Mouse (Mus musculus) heart, embryonic 15.5 days (tissue): Measurements from ENCODE around the gene Cmya5. TPM values are rescaled to one million over a fixed set of nuclear protein-coding genes. Genes with fewer than 3 reads are reported as not detected.
A peak's percentile ranks its signal among the peaks of the same experiment; 100 is the strongest.

Source experiments
- ATAC-seq: fragments of 200-750 bp; cut with Nextera tagmentation; replicated peaks from 2 replicates; pipeline ENCODE4 v1.8.0; 2017; ENCODE audit warnings: low read depth, moderate TSS enrichment; ENCODE audit not compliant: insufficient number of reproducible peaks, insufficient read depth, low FRiP score
- H3K27ac ChIP-seq: fragments of 300-500 bp; sonication (generic); 2 replicates; pipeline ENCODE4 v1.5.1; 2015; ENCODE audit warnings: mild to moderate bottlenecking, inconsistent platforms
- H3K27me3 ChIP-seq: fragments of 300-500 bp; sonication (generic); 2 replicates; pipeline ENCODE4 v1.6.1; 2015; ENCODE audit warnings: inconsistent platforms
- H3K36me3 ChIP-seq: fragments of 300-500 bp; sonication (generic); 2 replicates; pipeline ENCODE4 v1.6.1; 2015; ENCODE audit warnings: mild to moderate bottlenecking, inconsistent platforms
- H3K4me1 ChIP-seq: fragments of 300-500 bp; sonication (generic); replicated peaks from 2 replicates; pipeline ENCODE4 v1.6.1; 2015; ENCODE audit warnings: inconsistent platforms
- H3K4me2 ChIP-seq: fragments of 300-500 bp; sonication (generic); 2 replicates; pipeline ENCODE4 v1.6.1; 2015; ENCODE audit warnings: inconsistent platforms, mild to moderate bottlenecking, moderate library complexity
- H3K4me3 ChIP-seq: fragments of 300-500 bp; sonication (generic); 2 replicates; pipeline ENCODE4 v1.5.1; 2015; ENCODE audit warnings: mild to moderate bottlenecking, inconsistent platforms
- H3K9ac ChIP-seq: fragments of 300-500 bp; sonication (generic); 2 replicates; pipeline ENCODE4 v1.6.1; 2015; ENCODE audit warnings: mild to moderate bottlenecking, inconsistent platforms
- H3K9me3 ChIP-seq: fragments of 300-500 bp; sonication (generic); replicated peaks from 2 replicates; pipeline ENCODE4 v1.6.1; 2016; ENCODE audit warnings: inconsistent platforms
- WGBS: fragments of 180-500 bp; shearing (Covaris S2); methylation state at CpG from one replicate; pipeline ENCODE4 v1.1.7; 2015; ENCODE audit warnings: mixed read lengths; 5-methylcytosine and 5-hydroxymethylcytosine counted together
- polyA plus RNA-seq: library from polyadenylated mRNA; unstranded; fragments of >200 nt; fragmentation: Nextera tagmentation; extraction: Ambion mirVana; gene quantifications from 2 replicates; pipeline ENCODE4 v1.2.1, GENCODE M21; 2015

Cmya5 gene
- polyA plus RNA-seq, 1 experiment from 2014 or later = 5.7 TPM

DNA sequence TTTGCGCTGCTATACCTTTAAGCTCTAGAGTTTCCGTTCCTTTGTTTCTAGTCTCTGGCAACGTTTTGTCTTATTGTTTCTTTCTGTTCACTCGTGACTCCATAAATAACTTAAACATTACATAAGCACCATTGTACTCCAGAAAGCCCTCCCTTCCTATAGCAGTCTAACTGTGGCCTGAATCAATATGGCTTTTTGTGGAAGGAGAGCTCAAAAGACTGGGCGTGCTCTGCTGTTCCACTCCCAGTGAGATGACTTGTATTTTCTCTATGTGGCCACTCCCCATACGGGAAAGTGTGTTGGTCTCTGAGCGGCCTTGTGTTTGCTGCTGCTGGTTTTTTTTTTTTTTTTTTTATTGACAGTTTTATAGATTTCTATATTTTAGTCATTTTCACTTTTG is 27.3 kb downstream of the Cmya5 start:
- Histone ChIP-seq H3K27ac (peak overlapping the region; percentile 56), H3K36me3 (no peaks in the 10 kb centered on the region), H3K9me3 (no peaks in the 10 kb centered on the region), H3K27me3 (no peaks in the 10 kb centered on the region), H3K4me2 (no peak overlapping the region), H3K4me3 (no peak overlapping the region), H3K4me1 (no peaks in the 10 kb centered on the region), H3K9ac (no peak overlapping the region)
- WGBS = 74% methylated on average over 7 of the region's 7 CpGs
- ATAC-seq = 0 out of 2 replicates have a peak, but pooled peaks have one; percentile 39

DNA sequence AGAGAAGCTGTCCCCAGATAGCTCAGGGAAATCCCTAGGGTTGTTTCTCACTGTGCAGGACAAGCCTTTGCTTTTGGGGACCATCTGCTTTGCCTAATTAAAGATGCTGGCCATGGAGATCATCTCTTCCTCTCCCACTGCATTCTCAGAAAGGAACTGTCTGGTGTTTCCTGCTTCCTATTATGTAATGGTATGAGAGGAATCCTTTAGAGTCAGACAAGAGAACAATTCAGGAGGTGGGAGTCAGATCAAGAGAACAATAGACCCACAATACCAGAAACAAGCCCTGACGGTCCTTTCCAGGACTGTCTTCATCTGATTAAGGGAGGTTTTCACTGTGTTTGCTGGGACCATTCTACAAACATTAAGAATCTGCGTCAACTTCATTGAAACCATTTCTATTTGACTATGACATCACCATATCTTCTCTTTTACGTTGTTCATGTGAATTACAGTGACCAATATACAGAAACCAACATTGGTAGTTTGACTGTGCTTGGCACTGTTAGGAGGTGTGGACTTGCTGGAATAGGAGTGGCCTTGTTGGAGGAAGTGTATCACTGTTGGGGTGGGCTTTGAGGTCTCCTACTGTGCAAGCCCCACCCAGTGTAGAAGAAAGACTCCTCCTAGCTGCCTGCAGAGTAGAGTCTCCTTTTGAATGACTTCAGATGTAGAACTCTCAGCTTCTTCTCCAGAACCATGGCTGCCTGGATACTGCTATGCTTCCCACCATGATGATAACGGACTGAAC is 42.0 kb downstream of the Cmya5 start:
- Histone ChIP-seq H3K4me1 (no peaks in the 10 kb centered on the region), H3K9me3 (no peaks in the 10 kb centered on the region), H3K27me3 (no peaks in the 10 kb centered on the region), H3K4me3 (no peak overlapping the region), H3K4me2 (no peak overlapping the region), H3K9ac (no peak overlapping the region), H3K27ac (no peak overlapping the region), H3K36me3 (no peaks in the 10 kb centered on the region)
- no peak for ATAC-seq
- WGBS = 76% methylated on average over 4 of the region's 4 CpGs

DNA sequence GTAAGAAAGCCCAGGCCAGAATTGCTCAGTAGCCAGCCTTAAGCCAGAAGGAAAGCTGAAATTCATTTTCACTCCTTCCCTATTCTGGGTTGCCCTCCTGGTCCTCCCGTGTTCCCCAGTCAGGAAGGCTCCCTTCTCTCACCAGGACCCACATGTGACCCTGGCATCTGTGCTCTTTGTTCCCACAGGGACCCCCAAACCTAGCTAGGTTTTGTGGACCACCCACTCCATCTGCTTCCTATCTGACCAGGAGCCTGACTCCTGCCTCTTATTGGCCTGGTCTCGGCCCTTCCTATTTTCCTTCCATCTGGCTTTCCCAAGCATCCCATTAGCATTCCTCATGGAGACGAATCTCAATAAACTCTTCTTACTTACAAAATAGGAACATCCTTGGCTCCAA is 45.9 kb downstream of the Cmya5 start:
- no peak overlapping the region for H3K4me3 ChIP-seq
- WGBS = 86% methylated on average over 3 of the region's 3 CpGs
- peaks cover 5% of the 10 kb centered on the region; the same call in 1 of the 2 replicates for H3K36me3 ChIP-seq
- no peak for ATAC-seq
- H3K9ac ChIP-seq = no peak overlapping the region
- H3K4me2 ChIP-seq = no peak overlapping the region
- H3K9me3 ChIP-seq = no peaks in the 10 kb centered on the region
- H3K27ac ChIP-seq = no peak overlapping the region
- H3K4me1 ChIP-seq = peaks cover 14% of the 10 kb centered on the region
- no peaks in the 10 kb centered on the region for H3K27me3 ChIP-seq

DNA sequence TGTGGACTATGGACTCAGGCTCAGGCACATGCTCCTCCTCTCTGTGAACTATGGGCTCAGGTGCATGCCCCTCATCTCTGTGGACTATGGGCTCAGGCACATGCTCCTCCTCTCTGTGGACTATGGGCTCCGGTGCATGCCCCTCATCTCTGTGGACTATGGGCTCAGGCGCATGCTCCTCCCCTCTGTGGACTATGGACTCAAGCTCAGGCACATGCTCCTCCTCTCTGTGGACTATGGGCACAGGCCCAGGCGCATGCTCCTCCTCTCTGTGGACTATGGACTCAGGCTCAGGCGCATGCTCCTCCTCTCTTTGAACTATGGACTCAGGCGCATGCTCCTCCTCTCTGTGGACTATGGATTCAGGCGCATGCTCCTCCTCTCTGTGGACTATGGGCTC is 47.9 kb downstream of the Cmya5 start:
- Histone ChIP-seq H3K27ac (no peak overlapping the region), H3K4me3 (no peak overlapping the region), H3K4me1 (peaks cover 18% of the 10 kb centered on the region), H3K4me2 (no peak overlapping the region), H3K27me3 (no peaks in the 10 kb centered on the region), H3K36me3 (peaks cover 8% of the 10 kb centered on the region; the same call in 1 of the 2 replicates), H3K9ac (no peak overlapping the region), H3K9me3 (no peaks in the 10 kb centered on the region)
- no peak for ATAC-seq
- WGBS = 96% methylated on average over 6 of the region's 6 CpGs

DNA sequence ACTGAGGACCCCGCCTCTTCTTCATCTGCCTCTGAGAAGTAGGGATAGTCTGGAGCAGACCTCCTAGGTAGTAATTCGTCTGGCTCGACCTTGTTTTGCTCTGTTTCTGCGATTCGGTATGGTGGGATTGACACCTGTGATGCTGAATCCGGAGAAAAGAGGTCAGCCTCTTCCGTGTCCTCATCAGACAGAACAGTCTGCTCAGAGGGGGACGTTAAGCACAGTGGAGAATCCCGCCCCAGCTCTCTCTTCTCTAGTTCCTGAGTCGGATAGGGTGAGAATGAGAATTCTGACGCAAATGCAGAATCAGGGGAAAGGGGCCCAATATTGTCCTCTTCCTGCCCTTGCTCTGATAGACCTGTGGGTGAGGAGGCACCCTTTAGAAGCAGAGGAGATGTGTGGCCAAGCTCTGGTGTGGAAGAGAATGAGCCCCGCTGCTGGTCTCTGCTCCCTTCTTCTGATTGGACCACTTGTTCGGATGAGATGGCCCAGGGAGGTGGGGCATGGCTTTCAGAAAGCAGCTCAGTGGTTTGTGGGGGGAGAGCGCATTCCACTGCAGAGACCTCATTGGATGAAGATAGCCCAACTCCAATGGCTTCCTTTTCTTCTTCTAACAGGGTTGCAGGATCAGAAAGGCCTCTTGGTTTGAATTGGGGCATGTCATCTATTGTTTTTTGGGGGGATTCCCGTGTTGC is 49.3 kb downstream of the Cmya5 start:
- Histone ChIP-seq H3K4me1 (peaks cover 18% of the 10 kb centered on the region), H3K9ac (no peak overlapping the region), H3K36me3 (peaks cover 8% of the 10 kb centered on the region; the same call in 1 of the 2 replicates), H3K4me2 (no peak overlapping the region), H3K27ac (no peak overlapping the region), H3K4me3 (no peak overlapping the region), H3K27me3 (no peaks in the 10 kb centered on the region), H3K9me3 (no peaks in the 10 kb centered on the region)
- ATAC-seq = no peak
- WGBS = 85% methylated on average over 15 of the region's 15 CpGs

DNA sequence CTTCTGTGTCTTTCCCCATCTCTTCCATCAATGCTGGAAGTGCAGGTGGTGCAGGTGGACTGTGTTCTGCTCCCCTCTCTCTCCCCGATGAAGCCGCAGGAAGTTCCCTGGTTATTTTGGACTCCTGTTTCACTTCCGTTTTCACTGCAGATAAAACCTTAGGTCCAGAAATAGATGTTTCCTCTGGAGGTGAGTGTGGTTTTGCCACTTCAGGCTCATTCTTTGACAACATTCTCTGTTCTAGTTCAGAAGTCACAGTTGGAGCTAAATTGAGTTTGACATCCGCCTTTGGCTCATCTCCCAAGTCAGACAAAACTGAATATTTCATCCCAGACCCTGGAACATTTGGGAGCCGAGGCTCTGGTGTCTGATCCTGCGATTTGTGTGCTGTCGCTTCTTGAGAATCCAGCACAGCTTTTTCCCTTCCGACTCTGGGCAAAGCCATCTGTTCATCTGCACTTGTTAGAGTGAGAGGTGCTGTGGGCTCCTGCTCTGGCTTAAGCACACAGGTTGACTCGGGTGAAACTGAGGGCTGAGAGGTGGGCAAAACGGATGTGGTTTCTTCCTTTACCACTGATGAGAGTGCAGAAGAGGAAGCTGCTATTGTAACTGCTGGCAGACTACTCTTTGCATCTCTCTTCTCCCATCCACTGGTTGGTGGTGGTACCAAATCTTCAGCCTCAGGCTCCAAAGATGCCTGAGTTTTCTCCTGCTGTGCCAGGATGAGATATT is 50.2 kb downstream of the Cmya5 start:
- Histone ChIP-seq H3K36me3 (peaks cover 11% of the 10 kb centered on the region; the same call in 1 of the 2 replicates), H3K9me3 (no peaks in the 10 kb centered on the region), H3K4me2 (no peak overlapping the region), H3K4me3 (no peak overlapping the region), H3K27ac (peak overlapping the region; percentile 34; the same call in 1 of the 2 replicates), H3K9ac (no peak overlapping the region), H3K27me3 (no peaks in the 10 kb centered on the region), H3K4me1 (peaks cover 18% of the 10 kb centered on the region)
- ATAC-seq = no peak
- WGBS = 52% methylated on average over 10 of the region's 10 CpGs

DNA sequence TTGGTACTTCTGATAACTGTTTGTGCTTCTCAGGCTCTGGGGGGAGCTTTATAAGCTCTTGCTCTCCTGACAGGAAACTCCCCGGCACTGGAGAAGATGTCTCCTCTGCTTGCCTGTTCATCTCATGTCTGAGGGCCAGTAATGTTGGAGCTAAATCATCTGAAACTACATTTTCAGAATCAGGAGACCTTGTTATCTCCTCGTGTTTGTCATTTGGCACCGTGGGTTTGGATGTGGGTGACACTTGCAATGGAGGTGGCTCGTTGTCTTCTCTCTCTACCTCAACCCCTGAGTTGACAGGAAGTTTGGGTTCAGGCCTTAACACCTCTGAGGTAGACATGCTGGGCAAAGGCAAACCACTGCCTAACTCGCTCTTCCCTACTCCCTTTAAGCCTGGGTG is 50.8 kb downstream of the Cmya5 start:
- ATAC-seq = no peak
- Histone ChIP-seq H3K27me3 (no peaks in the 10 kb centered on the region), H3K4me1 (peaks cover 18% of the 10 kb centered on the region), H3K36me3 (peaks cover 11% of the 10 kb centered on the region; the same call in 1 of the 2 replicates), H3K4me3 (no peak overlapping the region), H3K27ac (no peak overlapping the region), H3K9ac (no peak overlapping the region), H3K4me2 (no peak overlapping the region), H3K9me3 (no peaks in the 10 kb centered on the region)
- WGBS = 69% methylated on average over 5 of the region's 5 CpGs

DNA sequence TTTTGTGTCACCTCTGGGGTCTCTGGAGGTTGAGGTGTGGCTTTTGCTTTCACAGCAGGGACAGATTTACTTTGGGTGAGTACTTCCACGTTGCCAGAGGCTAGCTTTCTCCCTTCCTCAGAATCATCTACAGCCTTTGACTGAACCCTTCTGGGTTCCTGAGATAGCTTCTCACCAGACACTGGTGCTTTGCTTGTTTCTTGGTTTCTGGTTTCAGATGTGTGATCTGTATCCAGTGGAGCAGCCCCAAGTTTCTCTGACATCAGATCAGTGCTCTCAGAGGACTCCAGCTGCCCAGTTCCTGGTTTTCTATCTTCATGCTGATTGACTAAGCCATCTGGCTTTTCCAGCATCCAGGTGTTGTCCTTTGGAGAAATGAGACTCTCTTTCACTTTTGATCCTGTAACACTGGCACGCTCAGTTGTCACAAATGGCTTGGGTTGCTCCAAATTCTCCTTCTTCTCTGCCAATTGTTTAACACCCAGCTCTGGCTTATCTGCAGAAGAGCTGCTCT is 51.6 kb downstream of the Cmya5 start:
- Histone ChIP-seq H3K9me3 (no peaks in the 10 kb centered on the region), H3K36me3 (peaks cover 11% of the 10 kb centered on the region; the same call in 1 of the 2 replicates), H3K9ac (no peak overlapping the region), H3K4me2 (no peak overlapping the region), H3K4me3 (no peak overlapping the region), H3K4me1 (peaks cover 18% of the 10 kb centered on the region), H3K27ac (no peak overlapping the region), H3K27me3 (no peaks in the 10 kb centered on the region)
- 67% methylated on average over 2 of the region's 2 CpGs for WGBS
- no peak for ATAC-seq

DNA sequence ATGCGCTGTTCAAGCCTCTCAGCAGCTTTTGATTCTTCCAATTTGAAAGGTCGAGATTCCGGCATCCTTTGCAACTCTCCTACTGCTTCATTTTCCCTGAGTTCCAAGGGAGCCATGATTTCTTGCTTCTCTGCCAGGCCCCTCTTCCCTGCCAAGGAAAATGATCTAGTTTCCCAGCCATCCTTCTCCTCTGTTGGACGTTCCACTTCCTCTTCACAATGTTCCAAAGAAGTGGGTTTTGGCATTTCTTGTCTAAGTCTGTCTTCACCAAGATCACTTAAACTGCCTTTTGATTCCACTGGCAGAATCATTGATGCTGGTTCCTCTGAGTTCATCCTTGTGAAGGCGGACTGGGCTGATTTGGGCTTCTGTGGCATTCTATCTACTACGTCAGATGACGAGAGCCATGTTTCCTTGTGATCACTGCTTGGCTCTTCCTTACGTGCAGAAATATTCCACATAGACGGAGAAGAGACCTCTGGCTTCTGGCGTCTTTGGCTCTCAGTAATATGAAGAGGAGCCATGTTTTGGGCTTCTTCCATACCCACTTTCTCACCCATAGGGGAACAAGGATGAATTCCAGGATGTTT is 52.6 kb downstream of the Cmya5 start:
- Histone ChIP-seq H3K27ac (no peak overlapping the region), H3K36me3 (peaks cover 11% of the 10 kb centered on the region; the same call in 1 of the 2 replicates), H3K27me3 (no peaks in the 10 kb centered on the region), H3K4me3 (no peak overlapping the region), H3K9ac (no peak overlapping the region), H3K4me2 (no peak overlapping the region), H3K4me1 (peaks cover 18% of the 10 kb centered on the region), H3K9me3 (no peaks in the 10 kb centered on the region)
- 79% methylated on average over 10 of the region's 10 CpGs for WGBS
- no peak for ATAC-seq

DNA sequence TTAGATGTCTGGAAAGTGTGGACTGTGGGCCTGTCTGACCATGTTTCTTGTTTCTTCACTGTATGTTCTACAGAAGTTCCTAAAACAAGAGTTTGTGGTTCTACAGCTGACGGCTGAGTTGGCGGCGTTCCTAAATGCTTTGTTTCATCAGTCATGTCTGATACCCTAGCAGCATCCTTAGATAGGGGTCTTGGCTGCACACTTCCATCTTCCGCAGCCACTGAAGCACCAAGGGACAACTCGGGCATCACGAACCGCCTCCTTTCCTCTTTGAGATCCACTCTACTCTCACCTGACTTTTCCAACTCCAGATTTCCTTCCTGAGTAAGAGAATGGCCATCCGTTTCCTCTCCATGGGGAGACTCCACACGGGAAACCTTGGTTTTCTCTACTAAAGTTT is 53.3 kb downstream of the Cmya5 start:
- no peaks in the 10 kb centered on the region for H3K9me3 ChIP-seq
- WGBS = 78% methylated on average over 9 of the region's 9 CpGs

DNA sequence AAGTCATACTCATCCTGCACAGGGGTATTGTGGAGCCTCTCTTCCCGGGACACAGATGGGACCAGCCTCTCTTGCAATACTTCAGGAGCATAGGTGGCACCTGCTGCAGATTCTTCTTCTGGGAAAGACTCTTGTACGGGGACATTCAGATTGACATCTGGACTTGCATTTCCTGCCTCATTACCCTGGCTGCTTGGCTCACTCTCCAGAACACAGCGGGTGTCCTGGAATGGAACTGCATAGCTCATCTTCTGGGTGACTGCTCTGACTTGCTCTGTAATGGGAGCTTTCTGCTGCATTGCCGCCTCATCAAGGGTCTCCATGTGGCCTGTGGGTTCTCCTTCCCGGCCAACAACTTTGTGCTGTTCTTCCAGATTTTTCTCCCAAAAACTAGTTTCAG is 55.0 kb downstream of the Cmya5 start:
- H3K4me3 ChIP-seq = no peak overlapping the region
- 83% methylated on average over 5 of the region's 5 CpGs for WGBS
- H3K36me3 ChIP-seq = peaks cover 6% of the 10 kb centered on the region; the same call in 1 of the 2 replicates
- H3K4me1 ChIP-seq = peaks cover 13% of the 10 kb centered on the region
- no peak overlapping the region for H3K4me2 ChIP-seq
- no peak for ATAC-seq
- H3K27ac ChIP-seq = no peak overlapping the region
- H3K9me3 ChIP-seq = no peaks in the 10 kb centered on the region
- H3K9ac ChIP-seq = no peak overlapping the region
- H3K27me3 ChIP-seq = no peaks in the 10 kb centered on the region

More for the DNA sequence above, 53.3 kb downstream of the Cmya5 start:
- ATAC-seq = no peak
- Histone ChIP-seq H3K4me1 (peaks cover 18% of the 10 kb centered on the region), H3K27ac (no peak overlapping the region), H3K4me2 (no peak overlapping the region), H3K36me3 (peaks cover 11% of the 10 kb centered on the region; the same call in 1 of the 2 replicates), H3K4me3 (no peak overlapping the region), H3K9ac (no peak overlapping the region), H3K27me3 (no peaks in the 10 kb centered on the region)
